Mouse (Mus musculus) retina, adult 2 months (tissue): Measurements from ENCODE around the gene Scamp3.

Source experiments
- DNase-seq: peaks from one replicate; pipeline ENCODE4 v3.0.0-alpha.2; 2012; ENCODE audit warnings: low read depth, low spot score

Gene Scamp3

DNA sequence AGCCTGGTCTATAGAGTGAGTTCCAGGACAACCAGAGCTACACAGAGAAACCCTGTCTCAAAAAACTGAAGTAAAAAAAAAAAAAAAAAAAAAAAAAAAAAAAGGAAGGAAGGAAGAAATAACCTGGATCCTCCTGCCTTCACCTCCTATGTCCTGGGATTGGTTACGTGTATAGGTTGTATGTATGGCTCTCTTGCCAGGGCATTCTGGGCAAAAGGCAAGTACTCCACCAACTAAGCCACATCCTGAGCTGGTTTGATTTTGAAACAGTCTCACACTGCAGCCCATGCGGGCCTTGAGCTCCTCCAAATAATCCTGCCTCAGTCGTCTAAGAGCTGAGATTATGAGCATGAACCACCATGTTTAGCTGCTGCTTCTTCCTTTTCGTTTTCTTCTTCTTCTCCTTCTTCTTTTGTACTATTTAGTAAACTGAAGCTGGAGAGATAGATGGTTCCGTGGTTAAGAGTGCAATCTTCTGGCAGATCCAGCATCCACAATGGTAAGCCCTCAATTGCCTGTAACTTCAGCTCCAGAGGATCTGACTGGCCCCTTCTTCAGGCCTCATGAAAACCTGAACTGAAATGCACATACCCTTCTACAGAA is 13.5 kb upstream of the Scamp3 start:
- DNase-seq, result no peak

DNA sequence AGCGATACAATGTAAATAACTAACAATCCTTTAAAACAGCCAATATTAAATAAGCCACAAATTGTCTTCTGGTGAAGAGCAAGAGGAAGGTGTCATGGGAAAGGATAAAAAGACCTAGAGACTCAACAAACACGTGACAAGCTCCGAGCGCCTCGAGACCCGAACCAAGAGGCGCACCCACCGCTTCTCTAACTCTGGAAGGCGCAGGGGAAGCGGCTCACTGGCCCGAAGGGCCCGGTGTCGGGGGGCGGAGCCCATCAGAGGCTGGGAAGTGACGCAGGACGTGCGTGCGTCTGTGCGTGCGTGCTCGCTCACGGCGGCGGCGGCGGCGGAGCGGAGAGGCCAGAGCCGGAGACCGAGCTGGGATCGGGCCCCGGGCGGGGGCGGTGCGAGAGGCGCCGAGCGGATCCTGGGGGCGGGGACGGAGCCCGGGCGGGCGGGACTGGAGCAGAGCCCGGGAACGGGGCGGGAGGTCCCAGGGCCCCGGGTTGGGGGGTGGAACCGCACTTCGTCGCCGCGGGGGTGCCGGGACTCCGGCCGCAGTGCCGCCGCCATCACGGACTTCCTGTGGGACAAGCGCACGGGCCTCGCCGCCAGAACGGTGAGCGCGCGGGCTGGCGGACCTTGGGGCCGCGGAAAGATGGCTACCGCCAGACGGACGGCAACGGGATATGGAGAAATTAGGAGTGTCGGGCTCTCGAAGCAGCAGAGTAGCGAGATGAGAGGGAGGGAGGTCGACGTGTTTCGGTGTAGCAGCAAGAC is 12.6 kb upstream of the Scamp3 start, which contains the start of gene Clk2:
TSS of gene Clk2 (plus strand) at position 290 of the 762 bp plus-strand sequence.
- DNase-seq, result peak; percentile 80

DNA sequence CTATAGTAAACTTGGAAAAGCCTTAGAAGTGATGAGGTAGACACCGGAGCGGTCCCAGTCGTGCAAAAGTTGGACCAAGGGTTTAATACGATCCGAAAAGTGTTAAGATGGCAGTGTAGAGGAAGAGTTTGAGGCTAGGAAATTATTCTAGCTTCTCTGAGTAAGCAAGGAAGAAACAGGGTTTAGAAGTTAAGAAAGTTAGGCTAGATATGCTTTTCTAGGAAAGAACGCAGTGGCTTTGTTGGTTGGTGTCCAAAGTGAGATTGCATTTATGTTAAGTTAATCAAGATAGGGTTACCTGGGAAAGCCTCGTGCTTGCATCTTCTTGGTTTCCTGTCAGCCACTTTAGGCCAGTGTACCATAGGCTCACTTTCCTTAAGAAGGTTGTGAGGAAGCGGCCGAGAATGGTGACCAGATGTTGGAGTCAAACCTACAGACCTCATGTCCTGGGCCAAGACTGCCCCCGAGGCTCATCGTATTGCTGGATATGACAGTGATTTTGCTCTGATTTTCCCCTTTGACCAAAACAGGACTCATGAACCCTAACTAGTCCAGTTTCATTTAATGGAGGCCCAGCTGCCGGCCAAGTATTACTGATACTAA is 11.9 kb upstream of the Scamp3 start:
- DNase-seq, result no peak

DNA sequence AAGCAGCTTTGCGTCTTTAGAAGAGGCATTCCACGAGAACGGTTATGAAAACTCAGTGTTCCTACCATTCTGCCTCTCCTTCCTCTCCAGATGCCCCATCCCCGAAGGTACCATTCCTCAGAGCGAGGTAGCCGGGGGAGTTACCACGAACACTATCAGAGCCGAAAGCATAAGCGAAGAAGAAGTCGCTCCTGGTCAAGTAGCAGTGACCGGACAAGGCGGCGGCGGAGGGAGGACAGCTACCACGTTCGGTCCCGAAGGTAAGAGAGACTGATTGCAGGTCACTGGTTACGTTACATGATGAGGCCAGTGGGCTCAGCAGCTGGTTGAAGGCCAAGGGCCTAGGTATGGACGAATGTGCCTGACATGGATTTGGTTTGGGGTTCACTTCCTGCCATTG is 10.3 kb upstream of the Scamp3 start:
- no peak for DNase-seq

DNA sequence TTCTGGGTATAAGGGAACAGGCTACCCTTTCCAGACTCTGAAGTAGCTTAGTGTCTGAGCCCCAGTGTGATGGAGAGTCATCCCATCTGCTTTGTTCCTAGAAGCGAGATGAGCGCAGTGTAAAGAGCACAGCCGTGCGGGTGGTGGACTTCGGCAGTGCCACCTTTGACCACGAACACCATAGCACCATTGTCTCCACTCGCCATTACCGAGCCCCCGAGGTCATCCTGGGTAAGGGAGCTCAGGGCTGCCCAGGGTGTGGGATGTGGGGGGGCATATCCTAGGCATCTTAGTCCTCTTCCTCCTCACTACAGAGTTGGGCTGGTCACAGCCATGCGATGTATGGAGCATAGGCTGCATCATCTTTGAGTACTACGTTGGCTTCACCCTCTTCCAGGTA is 2.4 kb upstream of the Scamp3 start:
- DNase-seq, result no peak

DNA sequence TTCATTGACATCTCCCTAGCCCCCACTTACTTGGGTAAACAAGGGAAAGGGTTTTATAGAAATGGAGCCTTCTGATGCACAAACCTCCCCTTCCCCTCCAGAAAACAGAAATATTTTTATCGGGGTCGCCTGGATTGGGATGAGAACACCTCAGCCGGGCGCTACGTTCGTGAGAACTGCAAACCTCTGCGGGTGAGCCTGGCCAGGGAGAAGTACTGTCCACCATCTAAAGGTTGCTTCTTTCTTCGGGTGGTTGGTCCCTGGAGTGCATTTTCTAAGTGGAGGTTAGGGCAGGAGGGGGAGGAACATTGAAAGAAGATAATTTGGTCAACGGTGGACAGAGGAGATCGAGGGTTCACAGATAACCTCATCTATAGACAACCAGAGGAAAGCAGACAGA is 1.7 kb upstream of the Scamp3 start:
- no peak for DNase-seq

DNA sequence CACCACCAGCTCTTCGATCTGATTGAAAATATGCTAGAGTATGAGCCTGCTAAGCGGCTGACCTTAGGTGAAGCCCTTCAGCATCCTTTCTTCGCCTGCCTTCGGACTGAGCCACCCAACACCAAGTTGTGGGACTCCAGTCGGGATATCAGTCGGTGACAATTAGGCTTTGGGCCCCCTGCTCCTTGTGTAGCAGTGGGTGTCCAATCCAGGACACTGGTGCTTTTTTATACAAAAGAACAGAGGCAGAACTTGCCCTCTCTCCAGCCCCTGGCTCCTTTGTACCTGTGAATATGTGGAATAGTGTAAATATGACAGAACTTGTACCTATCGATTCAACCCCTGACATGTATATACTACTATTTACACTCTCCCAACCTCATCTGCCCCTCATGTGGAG is 852 bp upstream of the Scamp3 start:
- no peak for DNase-seq

DNA sequence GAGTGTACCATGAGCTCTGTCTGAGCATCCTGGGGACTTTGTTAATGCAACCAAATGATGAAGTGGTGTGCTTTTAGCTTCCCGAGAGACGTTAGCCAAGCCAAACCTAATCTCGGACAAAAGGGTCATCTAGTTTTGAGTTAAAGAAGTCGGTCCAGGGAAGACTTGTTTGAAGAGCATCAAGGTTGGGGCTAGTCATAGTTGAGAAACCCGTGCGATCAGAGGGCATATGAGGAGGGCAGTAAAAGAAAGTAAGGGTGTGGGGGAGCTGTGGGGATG is 773 bp downstream of the Scamp3 start:
- DNase-seq, result no peak

DNA sequence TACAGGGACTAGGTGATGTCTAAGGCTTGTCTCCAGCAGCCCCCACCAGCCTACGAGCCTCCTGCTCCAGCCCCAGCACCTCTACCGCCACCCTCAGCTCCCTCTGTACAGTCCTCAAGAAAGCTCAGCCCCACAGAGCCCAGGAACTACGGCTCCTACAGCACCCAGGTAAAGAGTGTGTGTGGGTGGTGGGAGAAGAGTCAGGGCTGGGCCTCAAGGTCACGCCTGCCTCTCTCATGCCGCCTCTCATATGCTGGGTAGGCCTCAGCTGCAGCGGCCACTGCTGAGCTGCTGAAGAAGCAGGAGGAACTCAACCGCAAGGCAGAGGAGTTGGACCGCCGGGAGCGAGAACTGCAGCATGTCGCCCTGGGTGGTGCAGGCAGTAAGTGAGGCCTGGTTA is 1.8 kb downstream of the Scamp3 start:
- no peak for DNase-seq

DNA sequence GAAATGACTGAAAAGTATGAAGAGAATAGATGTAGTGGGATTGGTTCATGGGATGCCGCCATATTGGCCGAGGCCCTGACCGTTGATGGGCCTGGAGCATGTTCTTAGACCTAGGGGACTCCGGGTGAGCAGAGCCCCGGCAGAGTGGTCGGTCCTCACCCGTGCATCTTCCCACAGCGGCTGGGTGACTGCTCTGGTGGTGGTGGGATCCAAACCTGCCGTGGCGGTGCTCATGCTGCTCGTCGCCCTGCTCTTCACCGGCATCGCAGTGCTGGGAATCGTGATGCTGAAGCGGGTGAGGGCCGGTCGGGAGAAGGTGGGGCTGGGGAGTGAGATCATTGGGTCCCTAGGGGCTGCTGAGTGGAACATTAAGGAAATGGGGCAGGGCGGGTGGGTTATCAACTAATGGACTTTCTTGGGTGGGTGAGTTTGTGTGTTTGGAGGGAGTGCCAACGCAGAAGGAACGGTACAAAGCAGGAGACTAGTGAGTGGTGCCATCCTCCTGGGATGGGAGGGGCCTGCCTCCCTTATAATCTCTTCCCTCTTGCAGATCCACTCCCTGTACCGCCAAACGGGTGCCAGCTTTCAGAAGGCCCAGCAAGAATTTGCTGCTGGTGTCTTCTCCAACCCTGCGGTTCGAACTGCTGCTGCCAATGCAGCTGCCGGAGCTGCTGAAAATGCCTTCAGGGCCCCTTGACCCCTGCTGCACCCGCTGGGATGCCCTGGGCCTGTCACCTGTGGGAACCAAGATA is 4.7 kb downstream of the Scamp3 start:
- DNase-seq, result no peak

DNA sequence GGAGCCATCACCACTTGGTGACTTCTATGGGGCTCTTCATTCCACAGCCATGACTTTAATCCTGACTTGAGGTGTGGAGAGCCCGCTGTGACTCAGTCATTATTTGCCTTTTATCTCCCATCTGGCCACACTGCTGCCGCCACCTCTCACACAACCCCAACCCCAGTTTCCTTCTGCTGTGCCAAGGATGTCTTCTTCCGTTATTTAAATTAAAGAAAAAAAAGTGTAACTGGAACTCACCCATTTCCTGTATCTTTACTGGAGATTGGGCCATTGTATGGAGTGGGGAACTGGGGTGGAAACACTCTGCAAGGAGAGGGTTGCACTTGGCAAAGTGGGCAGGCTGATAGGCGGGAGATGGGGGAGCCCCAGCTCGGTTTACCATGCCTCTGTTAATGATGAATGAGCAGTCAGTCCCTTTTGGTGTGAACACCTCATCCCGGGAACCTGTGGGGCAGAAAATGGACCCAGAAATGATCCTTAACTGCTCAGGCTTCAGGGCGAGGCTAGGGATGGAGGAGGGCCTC is 5.3 kb downstream of the Scamp3 start:
- DNase-seq, result no peak

DNA sequence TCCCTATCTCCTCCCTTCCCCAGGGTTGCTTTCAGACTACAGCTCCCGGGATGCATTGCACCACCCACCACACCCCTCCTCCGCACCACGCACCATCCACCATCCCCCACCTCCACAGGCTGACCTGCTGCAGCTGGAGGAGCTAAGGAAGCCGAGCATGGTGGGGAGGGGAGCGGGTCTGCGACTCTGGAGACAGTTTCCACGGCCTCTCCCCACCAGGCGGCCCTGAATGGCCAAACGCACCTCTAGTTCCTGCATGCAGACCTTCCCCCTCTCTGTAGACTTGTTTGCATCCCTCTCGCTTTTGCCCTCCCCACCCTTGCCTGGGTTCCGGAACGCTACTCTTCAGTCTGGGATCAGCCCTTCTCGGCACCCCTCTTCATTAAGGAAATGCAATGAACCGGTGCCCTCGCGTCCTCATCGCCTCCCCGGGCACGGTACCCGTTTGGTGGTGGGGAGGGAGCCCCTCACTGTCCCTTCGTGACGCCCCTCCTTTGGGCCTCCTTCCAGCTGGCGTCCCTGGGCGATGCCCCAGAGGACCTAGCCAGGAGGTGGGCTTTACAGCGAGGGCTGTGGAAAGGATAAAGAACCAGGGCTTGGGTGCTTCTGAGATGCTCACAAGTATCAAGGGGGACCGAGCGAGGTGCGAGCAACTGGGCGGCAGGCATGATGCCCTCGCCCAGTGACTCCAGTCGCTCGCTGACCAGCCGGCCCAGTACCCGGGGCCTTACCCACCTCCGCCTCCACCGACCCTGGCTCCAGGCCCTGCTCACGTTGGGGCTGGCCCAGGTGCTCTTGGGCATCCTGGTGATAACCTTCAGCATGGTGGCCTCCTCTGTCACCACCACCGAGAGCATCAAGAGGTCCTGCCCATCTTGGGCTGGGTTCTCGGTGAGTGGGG is 6.0 kb downstream of the Scamp3 start, which contains the start of gene Fam189b:
TSS of gene Fam189b (plus strand) at position 86 of the 901 bp plus-strand sequence.
- peak; percentile 61 for DNase-seq

DNA sequence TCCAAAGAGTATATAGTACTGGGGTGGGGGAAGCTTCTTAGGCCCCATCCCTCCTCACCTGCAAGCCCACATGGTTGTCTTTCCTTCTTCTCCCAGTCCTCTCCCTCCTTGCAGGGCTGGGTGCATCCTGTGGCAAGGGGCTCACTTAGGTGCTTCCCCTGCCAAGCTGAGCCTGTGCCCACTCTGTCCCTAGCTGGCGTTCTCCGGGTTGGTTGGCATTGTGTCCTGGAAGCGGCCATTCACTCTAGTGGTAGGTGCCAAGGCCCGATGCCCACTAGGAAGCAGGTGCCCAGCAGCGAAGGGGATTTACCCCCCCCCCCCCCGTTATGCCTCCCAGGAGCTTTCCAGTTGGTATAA is 6.7 kb downstream of the Scamp3 start:
- no peak for DNase-seq

DNA sequence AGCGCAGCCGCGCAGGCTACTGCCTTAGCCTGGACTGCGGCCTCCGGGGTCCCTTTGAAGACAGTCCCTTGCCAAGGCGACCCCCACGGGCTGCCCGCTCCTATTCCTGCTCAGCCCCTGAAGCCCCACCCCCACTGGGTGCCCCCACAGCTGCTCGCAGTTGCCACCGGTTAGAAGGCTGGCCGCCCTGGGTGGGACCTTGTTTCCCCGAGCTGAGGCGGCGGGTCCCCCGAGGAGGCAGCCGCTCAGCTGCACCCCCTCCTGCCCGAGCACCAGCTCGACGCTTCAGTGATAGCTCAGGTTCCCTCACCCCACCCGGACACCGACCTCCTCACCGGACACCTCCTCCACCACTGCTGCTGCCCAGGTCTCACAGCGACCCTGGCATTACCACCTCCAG is 9.9 kb downstream of the Scamp3 start:
- no peak for DNase-seq

DNA sequence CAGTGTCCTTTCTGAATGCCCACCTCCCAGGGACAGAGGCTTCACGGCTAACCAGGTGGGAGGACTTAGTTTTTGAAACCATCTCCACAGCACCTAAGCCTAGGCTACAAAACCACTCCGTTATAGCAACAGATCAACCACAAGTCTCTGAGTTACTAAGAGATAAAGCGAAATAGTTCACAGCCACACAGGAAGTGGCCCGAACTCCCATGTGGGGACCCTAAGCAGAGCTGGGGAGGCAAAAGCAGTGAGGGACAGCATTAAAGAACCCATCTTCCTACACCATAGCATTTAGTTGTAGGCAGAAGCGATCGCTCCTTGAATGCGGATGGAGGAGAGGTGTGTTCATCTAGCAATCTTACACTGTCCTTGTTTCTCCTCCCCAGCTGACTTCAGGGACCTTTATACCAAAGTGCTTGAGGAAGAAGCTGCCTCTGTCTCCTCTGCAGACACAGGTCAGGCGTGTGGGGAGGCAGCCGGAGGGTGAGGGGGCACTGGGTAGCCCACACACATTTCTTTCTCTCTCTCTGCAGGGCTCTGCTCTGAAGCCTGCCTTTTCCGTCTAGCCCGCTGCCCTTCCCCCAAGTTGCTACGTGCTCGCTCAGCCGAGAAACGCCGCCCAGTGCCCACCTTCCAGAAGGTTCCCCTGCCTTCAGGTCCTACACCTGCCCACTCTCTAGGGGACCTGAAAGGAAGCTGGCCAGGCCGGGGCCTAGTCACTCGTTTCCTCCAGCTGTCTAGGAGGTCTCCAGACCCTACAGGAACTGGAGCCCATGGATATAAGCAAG is 10.6 kb downstream of the Scamp3 start:
- DNase-seq, result no peak

DNA sequence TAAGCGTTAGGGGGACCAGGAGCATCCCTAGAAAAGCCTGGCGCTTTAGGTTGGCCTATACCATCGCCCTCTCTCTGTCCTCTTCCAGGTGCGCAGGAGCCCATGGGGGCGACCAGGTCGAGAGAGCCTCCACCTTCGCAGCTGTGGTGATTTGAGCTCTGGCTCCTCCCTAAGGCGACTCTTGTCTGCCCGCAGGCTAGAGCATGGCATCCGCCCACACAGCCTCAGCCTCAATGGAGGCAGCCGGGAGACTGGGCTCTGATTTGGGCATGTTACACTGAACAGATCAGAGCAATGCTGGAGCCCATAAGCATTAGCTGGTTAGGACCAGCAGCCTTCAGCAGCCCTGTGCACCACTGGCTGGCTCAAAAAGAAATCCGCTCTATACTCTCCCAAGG is 11.2 kb downstream of the Scamp3 start:
- DNase-seq, result no peak

DNA sequence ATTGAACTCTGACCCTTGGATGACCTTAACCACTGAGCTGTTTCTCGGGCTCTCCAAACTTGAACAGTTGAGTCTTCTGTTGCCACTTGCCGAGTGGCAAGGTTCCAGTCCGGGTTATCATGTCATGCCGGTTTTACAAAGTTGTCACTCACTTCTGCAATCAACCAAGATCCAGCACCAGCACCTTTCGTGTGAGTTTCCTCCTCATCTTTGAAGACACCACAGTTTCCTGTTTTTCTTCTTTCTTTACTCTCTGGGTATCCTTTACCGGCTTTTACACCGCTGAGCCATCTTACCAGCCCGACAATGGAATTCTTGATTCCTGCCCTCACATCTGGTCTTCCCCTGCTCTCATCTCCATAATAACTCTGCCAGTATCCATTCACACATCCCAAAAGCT is 13.2 kb downstream of the Scamp3 start:
- DNase-seq, result no peak

DNA sequence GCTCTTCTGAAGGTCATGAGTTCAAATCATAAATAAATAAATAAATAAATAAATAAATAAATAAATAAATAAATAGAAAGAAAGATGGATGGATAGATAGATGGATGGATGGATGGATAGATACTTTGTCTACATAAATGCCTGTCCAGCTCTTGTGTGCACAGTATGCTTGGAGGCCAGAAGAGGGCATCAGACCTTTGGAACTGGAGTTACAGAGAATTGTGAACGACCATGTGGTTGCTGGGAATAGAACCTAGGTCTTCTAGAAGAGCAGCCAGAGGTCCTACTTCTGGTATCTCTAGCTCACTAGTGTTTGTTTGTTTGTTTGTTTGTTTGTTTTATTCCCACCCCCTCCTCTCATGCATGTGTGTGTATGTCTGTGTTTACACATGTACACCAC is 16.1 kb downstream of the Scamp3 start:
- DNase-seq, result no peak

DNA sequence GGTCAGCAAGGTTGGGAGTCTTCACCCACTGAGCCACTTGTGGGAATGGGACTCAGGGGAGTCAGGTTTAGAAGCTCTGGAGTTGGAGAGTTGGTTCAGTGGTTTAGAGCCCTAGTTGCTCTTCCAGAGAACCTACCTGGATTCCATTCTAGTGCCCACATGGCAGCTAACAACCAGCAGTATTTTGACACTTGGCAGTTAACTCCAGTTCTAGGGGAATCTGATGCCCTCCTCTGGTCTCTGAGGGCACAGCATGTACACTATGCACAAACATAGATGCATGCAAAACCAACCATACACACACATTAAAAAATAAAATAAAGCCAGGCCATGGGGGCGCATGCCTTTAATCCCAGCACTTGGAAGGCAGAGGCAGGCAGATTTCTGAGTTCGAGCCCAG is 16.6 kb downstream of the Scamp3 start:
- DNase-seq, result no peak
